Mouse (Mus musculus) large intestine, adult 2 months (tissue): ENCODE data around the gene Ppp4c. TPM values are rescaled to one million over a fixed set of nuclear protein-coding genes. Genes with fewer than 3 reads are reported as not detected.

ENCODE experiments used
- DNase-seq: peaks from one replicate; pipeline ENCODE4 v3.0.0-alpha.2; 2012; ENCODE audit warnings: low read depth, low spot score
- WGBS: fragments of 180-500 bp; shearing (Covaris S2); methylation state at CpG from one replicate; pipeline ENCODE4 v1.1.7; 2018; 5-methylcytosine and 5-hydroxymethylcytosine counted together
- polyA plus RNA-seq: library from polyadenylated mRNA; depleted of rRNA; stranded (reverse); fragments of >200 nt; gene quantifications from 2 replicates; pipeline ENCODE4 v1.2.3, GENCODE M21; 2012; rRNA removed

Ppp4c gene
- 245 and 253 TPM in 2 replicates for polyA plus RNA-seq

DNA sequence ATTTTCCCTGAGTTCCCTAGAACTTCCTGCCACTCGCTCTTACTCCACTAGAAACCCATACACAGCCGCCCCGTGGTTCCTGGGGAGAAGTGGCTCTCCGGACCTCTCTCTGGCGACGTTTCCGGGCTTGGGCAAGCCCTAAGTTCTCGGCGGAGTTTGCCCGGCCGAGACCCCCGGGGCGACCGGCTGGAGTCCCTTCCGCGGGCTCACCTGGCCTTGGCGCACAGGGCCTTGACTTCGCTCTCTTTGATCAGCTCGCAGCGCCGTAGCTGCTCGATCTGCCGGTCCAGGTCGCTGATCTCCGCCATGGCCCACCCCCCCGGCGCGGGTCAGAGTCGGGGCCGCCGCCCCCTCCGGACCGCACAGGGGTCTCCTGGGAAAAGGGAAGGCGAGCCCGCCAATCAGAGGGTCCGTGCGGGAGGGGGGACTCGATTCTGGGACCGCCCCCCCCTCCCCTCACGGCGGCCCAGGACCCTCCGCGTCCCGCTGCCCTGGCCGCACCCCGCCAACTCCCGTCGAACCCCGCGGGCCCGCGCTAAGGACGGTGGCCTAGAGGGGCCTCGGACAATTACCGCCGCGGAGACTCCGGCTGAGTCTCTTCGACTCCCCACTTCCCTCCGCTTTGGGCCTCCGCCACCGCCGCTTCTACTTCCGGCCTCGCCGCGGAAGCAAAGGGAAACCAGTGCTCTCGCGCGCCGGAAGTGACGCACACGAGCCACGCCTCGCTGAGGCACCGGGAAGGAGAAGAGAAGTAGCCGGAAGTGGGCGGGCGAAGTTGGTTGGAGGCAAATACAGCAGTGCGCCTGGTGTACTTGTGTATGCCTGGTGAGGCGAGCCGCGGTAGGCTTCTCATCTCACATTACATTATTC is at the start of gene Ppp4c:
Gene Ppp4c (minus strand): TSS at position 646 of the 870 bp plus-strand sequence.
- DNase-seq = peak; percentile 92
- WGBS = under 1% methylated on average over 79 of the region's 83 CpGs

DNA sequence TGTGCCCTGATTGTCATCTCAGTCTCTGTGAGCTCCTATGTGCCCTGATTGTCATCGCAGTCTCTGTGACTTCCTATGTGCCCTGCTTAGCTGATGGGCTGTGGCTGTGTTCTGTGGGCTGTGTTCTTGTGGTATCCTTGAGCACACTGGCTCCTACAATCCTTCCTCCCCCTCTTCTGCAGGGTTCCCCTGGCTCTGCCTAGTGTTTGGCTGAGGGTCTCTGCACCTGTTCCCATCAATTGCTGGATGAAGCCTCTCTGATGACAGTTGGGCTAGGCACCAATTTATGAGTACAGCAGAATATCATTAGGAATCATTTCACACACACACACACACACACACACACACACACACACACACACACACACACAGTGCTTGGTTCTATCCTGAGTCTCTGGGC is 41.0 kb upstream of the Ppp4c start:
- DNase-seq = no peak
- WGBS = 87% methylated on average over 1 of the region's 1 CpGs

DNA sequence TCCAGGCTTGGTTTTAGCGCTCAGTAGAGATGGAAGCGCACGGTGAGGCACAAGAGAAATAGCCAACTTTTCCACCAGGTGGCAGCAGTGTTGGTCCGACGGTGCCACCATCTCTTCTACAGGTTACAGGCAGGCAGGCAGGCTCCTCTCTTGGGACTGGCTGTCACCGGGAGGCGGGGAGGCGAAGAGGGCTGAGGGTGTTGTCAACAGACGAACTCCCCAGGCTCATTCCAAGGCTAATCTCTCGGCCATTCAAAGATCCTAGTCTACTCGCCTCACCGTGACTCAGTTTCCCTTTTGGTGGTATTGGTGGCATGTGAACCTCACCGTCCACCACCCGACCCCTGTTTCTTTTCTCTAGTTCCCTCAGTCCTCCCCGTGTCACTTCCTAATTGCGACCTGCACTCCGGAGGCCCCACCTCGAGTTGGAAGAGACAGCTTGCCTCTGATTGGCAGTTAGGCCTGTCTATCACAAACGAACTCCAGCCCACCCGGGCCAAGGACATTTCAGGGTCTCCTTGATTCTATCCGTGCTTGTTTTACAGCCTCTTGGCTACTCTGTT is 39.8 kb upstream of the Ppp4c start:
- DNase-seq = peak; percentile 58
- WGBS = 2% methylated on average over 21 of the region's 21 CpGs

DNA sequence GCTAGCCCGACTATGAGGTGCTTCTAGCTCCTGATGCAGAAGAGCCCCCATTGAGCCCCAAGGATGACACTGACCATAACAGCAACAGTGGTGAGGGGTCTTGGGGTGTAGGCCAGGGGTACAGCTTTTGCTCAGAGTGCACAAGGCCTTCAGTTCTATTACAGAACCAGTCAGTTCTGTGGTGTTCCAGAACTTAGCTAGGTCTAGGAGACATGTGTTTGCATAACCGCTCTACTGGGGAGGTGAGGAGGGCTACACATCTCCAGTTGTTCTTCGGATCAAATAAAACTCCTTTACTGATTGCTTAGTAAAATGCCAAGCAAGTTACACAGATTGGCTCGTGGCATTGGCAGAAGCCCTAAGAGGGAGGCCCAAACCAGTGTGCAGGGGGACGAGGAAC is 39.2 kb upstream of the Ppp4c start, which contains the start of gene 4930451I11Rik:
Gene 4930451I11Rik (minus strand): TSS at position 101 of the 400 bp plus-strand sequence.
- DNase-seq = no peak
- 45% methylated on average over 5 of the region's 5 CpGs for WGBS

DNA sequence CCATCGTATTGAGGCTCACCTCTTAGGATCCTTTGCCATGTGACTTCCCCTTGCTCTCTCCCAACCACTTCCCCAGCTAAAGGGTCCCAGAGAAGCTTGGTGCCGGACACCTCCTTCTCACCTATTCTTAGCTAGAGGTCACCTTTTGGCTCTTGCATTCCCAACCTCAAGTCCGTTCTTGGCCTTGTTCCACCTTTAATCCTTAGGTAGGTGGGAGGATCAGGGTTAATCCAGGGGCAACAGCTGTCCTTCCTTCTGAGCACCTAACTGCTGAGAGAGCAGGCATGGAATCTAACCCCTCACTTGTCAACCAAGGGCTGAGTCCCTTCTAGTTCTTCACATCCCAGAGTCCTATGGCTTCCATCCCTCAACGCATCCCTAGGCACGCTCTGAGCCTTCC is 33.7 kb upstream of the Ppp4c start:
- 62% methylated on average over 5 of the region's 5 CpGs for WGBS
- DNase-seq = no peak

DNA sequence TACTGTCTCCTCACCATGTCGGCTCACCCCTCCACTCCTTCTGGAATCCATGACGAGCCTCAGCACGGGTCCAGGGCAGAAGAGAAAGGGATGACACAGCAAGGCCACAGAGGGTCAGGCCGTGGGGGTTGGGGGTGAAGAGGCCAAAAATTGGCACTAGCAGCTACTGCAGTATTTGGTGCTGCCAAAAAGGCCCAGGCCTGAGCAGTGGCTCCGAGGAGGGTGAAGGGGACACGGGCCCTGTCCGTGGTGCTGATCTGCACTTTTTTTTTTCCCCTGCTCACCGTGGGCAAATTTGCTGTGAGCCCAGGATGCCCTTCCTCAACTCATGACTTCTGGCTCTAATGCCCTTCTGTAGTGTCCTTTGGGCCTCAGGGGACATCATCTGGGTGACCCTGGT is 33.1 kb upstream of the Ppp4c start:
- DNase-seq = no peak
- 24% methylated on average over 8 of the region's 8 CpGs for WGBS

DNA sequence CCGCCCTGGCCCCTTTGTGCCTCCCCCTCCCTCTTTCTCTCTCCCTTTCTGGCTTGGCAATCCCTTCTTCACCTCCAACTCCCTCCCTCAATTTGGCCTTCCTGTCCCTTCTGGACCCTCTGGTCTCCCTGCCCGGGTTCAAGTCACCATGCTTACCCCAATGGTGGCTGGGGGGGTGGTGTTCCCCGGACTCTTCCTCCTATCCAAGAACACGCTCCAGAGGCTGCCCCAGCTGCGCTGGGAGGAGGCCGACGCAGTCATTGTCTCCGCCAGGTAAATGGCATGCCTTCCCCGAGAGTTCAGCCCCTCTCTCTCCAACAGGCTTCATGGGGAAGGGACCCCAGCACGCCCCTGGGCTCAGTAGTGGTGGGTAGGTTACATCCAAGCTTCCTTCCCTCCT is 31.6 kb upstream of the Ppp4c start:
- DNase-seq = no peak

DNA sequence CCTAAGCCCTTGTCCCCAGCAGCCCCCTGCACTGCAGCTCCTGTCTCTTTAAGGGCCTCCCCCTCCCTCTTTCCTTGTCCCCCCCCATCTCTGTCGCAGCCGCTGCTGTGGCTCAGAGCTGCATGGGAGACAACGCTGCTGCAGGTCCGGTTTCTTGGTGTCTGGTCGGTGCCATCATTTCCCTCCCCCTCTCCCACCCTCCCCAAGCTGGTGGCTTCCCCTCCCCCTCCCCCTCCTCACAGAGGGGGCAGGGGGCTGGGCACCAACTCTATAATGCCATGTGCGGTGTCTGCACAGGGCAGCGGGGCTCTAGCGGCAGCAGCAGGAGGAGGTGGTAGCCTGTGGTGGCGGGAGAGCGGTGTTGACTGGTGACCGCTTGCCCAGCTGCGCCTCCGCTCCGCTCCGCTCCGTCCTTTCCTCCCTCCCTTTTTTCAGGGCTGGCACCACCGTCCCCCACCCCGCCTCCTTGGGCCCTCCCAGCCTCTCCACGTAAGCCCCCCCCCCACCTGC is 31.0 kb upstream of the Ppp4c start:
- no peak for DNase-seq
- WGBS = 3% methylated on average over 12 of the region's 19 CpGs

More for the DNA sequence above, 31.6 kb upstream of the Ppp4c start:
- WGBS = 18% methylated on average over 10 of the region's 10 CpGs

DNA sequence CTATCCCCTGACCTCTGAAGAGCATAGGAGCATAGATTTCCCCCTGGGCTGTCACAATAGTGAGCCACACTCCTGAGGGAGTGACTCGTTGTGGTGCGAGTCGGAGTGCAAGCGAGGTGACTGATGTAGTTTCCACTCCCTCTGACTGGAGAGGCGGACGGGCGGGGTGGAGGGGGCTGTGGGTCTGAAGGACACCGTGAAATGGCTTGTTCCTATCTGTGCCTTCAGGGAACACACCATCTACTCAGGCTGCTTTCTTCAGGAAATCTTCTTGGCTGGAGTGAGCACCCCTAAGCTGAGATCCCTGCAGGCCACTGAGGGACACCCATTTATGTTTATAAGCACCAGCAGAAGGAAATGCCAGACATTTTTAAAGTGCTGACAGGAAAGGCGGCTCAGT is 30.4 kb upstream of the Ppp4c start:
- DNase-seq = no peak
- 41% methylated on average over 9 of the region's 9 CpGs for WGBS

DNA sequence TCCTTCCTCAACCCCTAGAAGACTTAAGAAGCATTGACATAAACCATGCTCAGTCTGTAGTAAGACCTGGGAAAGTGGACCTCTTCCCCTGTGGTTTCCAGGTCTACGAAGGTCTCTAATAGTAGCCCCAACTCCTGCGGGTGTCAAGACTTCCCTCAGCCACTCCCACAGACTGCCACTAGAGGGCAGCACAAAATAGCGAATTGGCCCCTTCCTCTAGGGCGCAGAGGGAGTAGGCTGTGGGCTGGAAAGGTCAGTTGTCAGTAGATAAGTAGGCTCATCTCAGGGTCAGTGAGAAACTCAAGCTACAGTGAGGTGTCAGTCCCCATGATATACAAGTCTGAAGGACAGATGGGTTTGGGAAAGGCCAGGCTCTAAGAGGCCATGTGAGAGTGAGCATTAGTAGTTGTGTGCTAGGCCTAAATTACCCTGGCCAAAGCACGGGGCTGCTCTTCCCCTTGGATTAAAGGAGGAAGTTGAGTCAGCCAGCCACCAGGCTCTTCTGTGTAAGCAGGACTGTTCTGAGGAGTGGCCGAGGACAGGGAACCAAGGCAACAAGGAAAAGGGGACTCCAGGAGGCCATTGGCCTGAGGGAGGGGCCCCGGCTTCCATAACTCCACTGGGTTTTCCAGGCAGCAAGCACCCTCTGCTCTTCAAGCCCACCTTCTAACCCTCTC is 29.7 kb upstream of the Ppp4c start:
- no peak for DNase-seq
- 26% methylated on average over 7 of the region's 7 CpGs for WGBS

DNA sequence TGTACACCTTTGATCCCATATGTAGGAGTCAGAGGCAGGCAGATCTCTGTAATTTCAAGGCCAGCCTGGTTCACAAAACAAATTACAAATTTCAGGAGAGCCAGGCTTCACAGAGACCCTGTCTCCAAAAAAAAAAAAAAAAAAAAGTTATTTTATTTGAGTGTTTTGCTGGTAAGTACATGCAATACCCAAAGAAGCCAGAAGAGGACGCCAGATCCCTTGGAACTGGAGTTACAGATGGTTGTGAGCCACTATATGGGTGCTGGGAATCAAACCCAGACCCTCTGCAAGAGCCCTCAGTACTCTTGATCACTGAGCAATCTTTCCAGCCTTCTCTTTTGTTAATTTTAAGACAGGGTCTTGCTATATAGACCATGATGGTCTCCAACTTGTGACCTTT is 26.5 kb upstream of the Ppp4c start:
- DNase-seq = no peak
- WGBS = 10% methylated on average over 1 of the region's 1 CpGs

DNA sequence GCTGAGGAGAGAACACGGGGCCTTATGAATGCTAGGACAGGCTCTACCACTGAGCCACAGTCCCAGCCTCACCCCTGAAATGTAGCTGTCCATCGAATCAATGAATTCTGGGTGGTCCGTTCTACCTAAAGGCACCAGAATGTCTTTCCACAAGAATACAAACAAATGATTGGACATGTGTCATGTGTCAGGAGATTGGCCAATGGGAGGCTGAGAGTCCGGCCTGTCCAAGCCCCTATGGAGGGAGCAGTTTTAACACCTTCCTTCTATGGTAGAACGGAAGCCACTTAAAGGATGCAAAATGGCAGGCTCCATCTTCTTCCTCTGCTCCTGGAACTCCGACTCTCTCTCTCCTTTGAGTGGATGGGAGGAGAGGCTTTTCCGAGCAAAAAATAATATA is 25.3 kb upstream of the Ppp4c start:
- 84% methylated on average over 7 of the region's 7 CpGs for WGBS
- DNase-seq = no peak

DNA sequence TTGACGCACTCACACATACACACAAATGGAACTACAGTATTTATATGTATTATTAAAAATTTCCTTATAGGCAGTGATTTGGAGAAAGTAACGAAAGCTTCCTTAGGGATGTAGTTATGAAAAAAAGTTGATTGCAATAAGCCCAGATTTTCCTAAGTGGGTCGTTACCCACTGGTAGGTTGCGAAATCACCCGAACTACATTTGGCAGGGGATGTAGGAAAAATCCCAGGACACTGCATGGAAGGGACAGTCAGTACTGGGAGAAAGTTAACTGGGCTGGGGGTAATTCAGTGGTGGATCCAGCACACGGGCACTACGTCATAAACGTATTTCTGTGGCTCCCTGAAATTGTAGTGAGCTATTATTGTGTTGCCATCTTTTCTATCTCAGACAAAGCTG is 24.2 kb upstream of the Ppp4c start:
- no peak for DNase-seq
- WGBS = 62% methylated on average over 8 of the region's 8 CpGs

DNA sequence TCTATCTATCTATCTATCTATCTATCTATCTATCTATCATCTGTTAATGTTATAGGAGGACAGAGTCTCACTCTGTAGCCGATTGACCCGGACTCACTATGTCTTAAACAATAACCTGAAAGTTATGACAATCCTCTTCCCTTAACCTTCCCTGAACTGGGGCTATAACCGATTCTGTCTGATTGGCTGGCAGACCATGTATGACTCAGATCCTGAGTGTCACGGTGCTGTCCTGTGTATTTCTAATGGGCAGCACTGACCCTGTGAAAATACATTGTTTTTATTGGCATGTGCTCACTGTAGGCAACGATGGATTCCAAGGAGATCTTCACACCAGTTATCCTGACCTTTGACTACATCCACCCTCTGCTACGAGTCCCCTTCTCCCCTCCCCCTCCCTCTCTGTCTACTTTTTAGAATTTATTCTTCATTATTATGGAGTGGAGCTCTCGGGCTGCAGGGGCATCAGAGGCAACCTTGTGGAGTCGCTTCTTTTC is 23.5 kb upstream of the Ppp4c start:
- 46% methylated on average over 8 of the region's 8 CpGs for WGBS
- no peak for DNase-seq

DNA sequence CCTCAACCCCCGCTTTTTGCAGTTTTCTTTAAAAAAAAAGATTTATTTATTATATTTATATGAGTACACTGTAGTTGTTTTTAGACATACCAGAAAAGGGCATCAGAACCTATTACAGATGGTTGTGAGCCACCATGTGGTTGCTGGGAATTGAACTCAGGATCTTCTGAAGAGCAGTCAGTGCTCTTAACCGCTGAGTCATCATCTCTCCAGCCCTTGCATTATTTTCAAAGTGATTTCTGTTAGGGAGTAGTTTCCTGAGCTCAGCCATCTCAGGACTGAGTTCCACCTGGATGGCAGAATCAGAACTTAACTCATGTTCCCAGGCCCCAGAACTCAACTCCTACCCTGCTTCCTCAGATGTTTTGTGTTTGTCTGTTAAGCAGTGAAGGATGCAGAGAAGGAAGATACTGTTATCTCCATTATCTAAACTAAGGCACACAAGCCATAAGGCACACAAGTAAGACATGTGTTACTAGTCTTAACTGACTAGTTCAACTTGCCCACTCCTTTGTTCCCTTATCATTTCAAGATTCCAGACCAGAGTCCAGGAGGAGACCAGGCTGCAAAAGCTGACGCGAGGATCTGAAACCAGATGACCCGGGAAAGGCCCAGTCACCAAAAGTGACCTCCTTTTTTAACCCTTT is 17.6 kb upstream of the Ppp4c start:
- DNase-seq = no peak
- 56% methylated on average over 5 of the region's 5 CpGs for WGBS

DNA sequence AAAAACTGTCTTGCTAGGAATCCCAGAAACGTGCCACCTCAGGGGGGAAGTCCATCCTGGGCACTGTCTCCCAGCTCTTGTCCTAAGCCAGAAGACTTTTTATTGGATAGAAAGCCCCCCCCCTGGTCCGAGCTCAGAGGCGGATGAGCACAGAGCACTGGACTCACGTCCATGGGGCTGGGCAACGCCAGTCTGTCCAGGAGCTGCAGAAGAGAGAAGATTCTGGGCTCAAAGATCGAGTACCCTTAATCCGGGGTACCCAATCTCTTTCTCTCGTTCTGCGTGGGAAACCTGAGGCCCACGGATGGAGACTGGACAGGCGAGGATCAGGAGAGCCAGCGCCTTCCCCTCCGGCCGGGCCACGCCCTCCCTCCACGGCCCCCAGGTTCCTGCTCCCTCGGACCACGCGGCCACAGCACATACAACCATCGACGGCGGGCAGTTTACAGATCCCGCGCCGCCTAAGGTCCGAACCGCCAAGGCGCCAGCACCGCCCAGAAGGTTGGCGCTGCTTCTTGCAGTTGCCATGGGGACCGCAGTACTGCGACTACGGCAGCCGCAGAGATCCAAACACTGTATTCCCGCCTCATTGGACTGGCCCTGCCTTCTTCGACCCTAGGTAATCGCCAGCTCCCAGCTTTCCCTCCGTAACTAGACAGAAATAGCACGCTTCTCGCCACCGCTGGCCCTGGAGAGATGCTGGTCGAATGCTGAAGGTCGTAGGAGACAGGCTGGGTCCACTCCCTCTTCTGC is 16.6 kb upstream of the Ppp4c start:
- under 1% methylated on average over 43 of the region's 43 CpGs for WGBS
- DNase-seq = no peak

DNA sequence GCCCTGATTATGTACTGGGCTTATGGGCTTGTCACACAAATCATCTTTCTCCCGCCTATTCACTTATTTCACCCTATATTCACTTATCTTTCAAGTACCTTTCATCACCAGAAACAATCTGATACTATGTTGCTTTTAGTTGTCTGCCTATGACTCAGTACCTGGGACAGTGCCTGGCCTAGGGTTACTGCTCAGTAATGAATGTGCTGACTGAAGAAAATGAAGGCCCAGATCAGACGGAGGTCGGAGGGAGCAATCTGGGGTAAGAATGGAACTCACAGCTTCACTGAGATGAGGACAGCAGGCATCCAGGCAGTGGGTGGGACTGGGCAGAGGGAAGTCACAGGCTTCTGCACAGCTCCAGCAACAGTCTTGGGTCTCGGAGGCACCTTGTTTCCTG is 15.1 kb upstream of the Ppp4c start:
- no peak for DNase-seq
- WGBS = 45% methylated on average over 4 of the region's 4 CpGs

DNA sequence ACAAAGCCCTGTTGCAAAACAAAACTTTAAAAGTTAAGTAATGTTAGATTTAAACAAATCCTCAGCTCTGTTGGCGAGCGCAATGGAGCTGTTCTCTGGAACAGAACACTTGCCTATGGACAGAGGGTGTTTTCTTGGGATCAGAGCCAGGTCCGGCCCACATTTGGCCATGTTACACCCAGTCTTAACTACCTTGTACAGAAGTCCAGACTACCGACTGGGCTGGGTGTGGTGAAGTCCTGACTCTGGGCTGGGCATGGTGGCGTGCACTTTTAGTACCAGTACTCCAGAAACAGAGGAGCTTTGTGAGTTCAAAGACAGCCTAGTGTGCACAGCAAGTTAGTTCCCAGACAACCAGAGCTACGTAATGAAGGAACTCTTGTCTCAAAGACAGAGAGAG is 14.7 kb upstream of the Ppp4c start:
- DNase-seq = peak; percentile 90
- WGBS = 24% methylated on average over 6 of the region's 6 CpGs

DNA sequence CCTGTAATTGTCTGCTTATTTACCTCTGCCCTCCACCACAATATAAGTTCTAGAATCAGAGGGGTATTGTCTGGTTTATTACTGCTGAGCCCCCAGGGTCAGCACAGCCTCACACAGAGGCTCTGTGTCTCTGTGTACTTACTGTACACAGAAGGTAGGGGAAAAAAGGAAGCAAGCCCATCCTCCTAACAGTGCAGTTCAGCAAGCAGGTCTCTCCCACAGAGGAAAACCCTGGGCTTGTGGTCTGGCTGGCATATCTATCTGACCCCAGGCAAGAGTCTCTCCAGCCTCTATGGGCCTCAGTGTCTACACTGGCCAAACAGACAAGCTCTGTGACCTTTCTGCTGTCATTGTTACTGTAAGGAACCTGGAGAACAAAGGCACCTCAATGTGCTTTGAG is 11.5 kb upstream of the Ppp4c start:
- no peak for DNase-seq
